Mouse (Mus musculus): ENCODE results near the gene Fam71e2.

Fam71e2 gene

GRCm38 (mm10) chr7:4741151-4741550 is 30.0 kb downstream of the Fam71e2 start:
- ATAC-seq (ENCODE audit: insufficient number of reproducible peaks, low FRiP score, low TSS enrichment): no peak

- ATAC-seq (ENCODE audit: insufficient number of reproducible peaks, low FRiP score, low TSS enrichment): peak; percentile 6; the same call in 1 of the 2 replicates
These were observed 30.8 kb downstream of the Fam71e2 start for GRCm38 (mm10) chr7:4740309-4740727.

GRCm38 (mm10) chr7:4739544-4740275 is 31.4 kb downstream of the Fam71e2 start, which contains the start of gene Kmt5c:
TSS of gene Kmt5c (plus strand) at chr7:4740115.
- ATAC-seq (ENCODE audit: insufficient number of reproducible peaks, low FRiP score, low TSS enrichment): peak; percentile 95

GRCm38 (mm10) chr7:4739041-4739543 is 32.0 kb downstream of the Fam71e2 start:
- ATAC-seq (ENCODE audit: insufficient number of reproducible peaks, low FRiP score, low TSS enrichment): no peak

GRCm38 (mm10) chr7:4732968-4733392 is 38.1 kb downstream of the Fam71e2 start:
- ATAC-seq (ENCODE audit: insufficient number of reproducible peaks, low FRiP score, low TSS enrichment): no peak

GRCm38 (mm10) chr7:4731090-4731489 is 40.0 kb downstream of the Fam71e2 start:
- no peak for ATAC-seq (ENCODE audit: insufficient number of reproducible peaks, low FRiP score, low TSS enrichment)

- ATAC-seq (ENCODE audit: insufficient number of reproducible peaks, low FRiP score, low TSS enrichment): no peak
These were observed 45.9 kb downstream of the Fam71e2 start, which contains the start of gene Tmem150b for GRCm38 (mm10) chr7:4725169-4725568. TSS of gene Tmem150b (minus strand) at chr7:4725249.

GRCm38 (mm10) chr7:4724359-4724758 is 46.7 kb downstream of the Fam71e2 start:
- no peak for ATAC-seq (ENCODE audit: insufficient number of reproducible peaks, low FRiP score, low TSS enrichment)

GRCm38 (mm10) chr7:4723508-4723907 is 47.6 kb downstream of the Fam71e2 start:
- ATAC-seq (ENCODE audit: insufficient number of reproducible peaks, low FRiP score, low TSS enrichment): peak; percentile 72; the same call in 1 of the 2 replicates

GRCm38 (mm10) chr7:4719276-4719675 is 51.8 kb downstream of the Fam71e2 start:
- no peak for ATAC-seq (ENCODE audit: insufficient number of reproducible peaks, low FRiP score, low TSS enrichment)

GRCm38 (mm10) chr7:4716955-4717354 is 54.1 kb downstream of the Fam71e2 start:
- no peak for ATAC-seq (ENCODE audit: insufficient number of reproducible peaks, low FRiP score, low TSS enrichment)

- no peak for ATAC-seq (ENCODE audit: insufficient number of reproducible peaks, low FRiP score, low TSS enrichment)
These were observed 58.5 kb downstream of the Fam71e2 start for GRCm38 (mm10) chr7:4712594-4712993.

GRCm38 (mm10) chr7:4705098-4705497 is 66.0 kb downstream of the Fam71e2 start:
- no peak for ATAC-seq (ENCODE audit: insufficient number of reproducible peaks, low FRiP score, low TSS enrichment)

All from cerebellum, adult (tissue).